Mouse (Mus musculus) kidney, adult 18-20 months (tissue): Measurements from ENCODE around the gene Zic2.

Experiments
- DNase-seq: peaks from one replicate; pipeline ENCODE4 v3.0.0; 2021

Zic2 gene

DNA sequence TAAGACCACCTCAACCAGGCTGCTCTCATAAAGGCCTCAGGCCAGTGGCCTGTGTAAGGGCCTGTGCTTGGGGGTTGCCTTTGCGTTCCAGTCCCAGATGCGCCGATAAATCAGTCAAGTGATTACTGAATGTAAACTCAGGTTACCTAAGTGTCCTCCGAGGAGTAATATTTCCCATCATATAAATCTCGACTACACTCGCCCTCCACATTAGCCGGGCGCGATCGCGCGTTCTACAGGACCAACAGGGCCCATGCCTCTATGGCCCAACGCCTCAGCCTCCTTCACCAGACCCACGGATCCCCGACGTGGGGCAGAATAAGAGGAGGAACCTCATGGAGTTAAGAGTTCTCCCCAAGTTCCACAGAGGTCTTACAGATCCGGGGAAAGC, 12.6 kb upstream of the Zic2 start:
- no peak for DNase-seq

DNA sequence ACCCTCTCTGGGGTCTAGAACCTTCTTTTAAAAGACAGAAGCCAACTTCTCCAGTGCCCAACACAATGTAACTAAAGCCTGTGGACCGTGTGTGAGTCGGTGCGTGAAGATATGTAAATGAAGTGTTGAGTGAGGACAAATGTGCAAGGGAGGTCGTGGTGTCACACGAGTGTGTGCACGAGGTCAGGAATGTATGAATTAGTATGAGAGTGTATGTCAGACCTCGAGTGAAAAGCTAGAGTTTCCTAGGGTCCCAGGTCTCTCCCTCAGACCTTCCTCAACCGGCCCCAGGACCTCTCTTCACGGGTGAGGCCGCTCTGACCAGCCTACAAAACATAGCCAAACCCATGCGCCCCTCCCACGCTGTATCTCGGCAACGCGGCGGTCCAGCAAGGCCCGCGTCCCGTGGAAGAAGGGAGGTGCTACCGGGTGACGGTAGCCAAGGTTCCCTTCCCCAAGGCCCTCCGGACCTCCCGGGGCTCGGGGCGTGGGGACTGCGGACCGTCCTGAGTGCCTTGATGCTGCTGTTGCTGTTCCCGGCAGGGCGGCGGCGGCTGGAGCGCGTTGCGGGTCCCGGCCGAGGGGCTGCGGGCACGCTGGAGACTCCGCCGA, 12.0 kb upstream of the Zic2 start:
- DNase-seq = peak; percentile 23

DNA sequence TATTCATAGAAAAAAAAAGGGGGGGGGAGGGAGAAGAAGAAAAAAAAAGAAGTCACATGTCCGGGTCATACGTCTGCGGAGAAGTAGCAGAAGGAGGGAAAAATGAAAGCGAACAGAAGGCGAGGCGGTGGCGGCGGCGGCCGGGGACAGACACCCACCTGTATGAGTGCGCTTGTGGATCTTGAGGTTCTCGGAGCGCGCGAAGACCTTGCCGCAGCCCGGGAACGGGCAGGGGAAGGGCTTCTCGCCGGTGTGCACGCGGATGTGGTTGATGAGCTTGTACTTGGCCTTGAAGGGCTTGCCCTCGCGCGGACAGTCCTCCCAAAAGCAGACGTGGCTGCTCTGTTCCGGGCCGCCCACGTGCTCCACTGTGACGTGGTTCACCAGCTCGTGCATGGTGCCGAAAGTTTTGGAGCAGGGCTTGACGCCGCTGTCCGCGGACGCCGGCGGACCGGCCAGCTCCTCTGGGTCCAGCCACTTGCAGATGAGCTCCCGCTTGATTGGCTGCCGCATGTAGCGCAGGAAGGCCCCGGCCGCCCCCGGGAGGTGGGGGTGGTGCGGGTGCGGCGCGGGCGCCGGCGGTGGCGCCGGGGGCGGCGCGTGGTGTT, 11.4 kb upstream of the Zic2 start:
- DNase-seq = peak; percentile 59

DNA sequence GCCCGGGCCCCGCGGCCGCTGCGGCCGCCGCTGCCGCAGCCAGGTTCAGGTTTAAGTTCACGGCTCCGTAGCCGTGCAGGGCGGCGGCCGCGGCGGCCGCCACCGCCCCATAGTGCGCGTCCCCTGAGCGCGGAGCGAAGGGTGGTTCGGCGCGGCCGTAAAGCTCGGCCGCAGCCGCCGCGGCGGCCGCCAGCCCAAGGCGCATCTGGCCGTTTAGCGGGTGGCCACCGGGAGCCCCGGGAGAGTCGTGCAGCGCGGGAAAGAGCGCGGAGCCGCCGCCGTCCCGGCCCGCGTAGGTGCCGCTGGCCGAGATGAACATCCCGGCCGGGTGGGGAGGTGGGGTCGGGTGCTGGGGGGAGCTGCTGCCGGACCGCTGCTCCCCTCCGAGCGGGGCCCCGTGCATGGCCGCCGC, 10.9 kb upstream of the Zic2 start:
- DNase-seq = peak; percentile 35

DNA sequence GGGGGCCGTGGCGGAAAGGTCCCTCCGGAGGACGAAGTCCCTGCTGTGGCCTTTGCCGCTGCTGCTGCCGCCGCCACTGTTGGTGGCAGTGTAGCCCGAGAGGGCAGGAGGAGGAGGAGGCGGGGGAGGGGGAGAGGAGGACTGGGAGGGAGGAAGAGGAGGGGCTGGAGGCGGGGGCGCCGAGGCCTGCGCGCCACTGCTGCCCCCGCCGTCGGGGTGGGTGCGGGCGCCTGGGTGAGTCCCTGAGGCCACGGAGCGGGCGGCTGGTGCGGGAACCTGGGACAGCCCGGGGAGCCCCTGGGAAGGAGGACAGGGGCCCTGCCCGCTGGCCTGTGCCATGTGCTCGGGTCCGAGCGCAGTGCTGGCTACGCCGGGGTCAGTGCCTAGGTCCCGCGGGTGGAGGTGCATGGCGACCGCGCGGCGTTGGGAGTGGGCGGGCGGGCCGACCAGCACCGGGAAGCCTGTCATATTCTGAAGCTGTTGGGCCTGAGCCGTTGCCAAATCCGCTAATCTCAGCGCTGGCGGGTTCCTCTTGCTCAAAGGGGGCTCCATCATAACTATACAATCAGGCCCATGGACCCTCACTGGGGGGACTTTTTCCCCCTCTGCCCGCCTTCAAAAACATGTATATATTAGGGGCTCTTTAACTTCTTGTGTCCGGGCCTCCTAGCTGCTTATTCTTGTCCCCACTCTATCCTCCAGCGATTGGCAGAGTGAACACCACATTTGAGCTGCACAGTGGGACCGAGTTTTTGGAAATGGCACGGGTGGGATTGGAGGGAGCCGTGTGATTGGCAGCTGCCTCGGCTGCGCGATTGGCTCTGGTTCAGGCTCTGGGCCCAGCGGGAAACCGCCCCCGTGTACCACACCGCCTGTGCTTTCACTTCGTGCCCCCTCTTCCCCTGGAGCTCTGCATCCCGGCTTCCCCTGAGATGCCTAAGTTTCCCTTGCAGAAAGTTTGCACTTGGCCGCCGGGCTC, 10.2 kb upstream of the Zic2 start, which contains the start of gene Zic5:
Gene Zic5, minus strand, starts transcription at position 915 of the 979 bp plus-strand sequence.
- DNase-seq = peak; percentile 23

DNA sequence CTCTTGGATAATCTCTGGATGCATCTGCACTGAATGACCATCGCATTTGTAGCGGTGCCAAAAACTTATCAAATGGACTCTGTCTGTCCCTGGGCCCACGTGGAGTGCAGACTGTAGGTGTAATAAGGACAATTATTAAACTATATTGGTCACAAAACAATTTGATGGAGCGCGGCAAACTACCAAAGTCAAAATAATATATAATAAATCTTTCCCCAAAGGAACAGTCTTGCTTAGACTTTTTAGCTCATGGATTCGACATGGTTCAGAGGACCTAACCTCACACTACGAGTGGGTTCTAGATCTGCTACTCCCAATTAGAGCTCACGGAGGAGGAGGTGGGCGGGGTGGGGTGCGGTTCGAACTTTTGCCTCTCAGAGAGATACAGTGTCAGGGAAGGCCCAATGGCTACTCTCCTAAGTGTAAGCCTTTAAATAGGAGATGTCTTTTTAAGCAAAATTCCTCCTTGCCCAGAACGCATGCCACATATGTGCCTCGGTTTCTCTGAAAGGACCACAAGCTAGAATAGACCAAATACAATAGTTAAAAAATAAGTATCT, 9.2 kb upstream of the Zic2 start:
- DNase-seq = no peak

DNA sequence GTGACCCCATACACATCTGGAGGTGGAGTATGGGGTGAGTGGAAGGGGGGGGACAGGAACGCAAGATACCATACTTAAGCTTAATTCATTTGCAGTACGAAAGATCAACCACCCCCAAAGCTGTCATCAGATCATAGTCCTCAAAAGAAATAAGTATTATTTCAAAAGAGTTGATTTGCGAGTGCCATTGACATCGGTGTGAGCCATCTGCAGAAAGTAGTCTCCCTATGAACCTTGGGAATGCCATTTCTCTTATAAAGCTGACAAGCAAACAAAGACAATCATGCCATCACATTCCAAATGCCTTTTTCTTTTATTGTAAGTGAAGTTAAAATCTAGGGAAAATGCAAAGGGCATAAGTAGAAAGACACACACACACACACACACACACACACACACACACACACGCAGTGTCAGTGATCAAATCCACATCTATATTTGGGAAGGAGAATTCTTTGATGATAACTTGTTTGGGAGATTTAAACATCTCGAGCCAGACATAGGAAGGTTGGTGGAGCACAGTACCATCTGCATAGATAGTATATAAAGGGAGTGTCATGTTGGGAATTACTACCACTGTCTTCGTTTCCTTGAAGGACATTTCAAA, 8.4 kb upstream of the Zic2 start:
- no peak for DNase-seq

DNA sequence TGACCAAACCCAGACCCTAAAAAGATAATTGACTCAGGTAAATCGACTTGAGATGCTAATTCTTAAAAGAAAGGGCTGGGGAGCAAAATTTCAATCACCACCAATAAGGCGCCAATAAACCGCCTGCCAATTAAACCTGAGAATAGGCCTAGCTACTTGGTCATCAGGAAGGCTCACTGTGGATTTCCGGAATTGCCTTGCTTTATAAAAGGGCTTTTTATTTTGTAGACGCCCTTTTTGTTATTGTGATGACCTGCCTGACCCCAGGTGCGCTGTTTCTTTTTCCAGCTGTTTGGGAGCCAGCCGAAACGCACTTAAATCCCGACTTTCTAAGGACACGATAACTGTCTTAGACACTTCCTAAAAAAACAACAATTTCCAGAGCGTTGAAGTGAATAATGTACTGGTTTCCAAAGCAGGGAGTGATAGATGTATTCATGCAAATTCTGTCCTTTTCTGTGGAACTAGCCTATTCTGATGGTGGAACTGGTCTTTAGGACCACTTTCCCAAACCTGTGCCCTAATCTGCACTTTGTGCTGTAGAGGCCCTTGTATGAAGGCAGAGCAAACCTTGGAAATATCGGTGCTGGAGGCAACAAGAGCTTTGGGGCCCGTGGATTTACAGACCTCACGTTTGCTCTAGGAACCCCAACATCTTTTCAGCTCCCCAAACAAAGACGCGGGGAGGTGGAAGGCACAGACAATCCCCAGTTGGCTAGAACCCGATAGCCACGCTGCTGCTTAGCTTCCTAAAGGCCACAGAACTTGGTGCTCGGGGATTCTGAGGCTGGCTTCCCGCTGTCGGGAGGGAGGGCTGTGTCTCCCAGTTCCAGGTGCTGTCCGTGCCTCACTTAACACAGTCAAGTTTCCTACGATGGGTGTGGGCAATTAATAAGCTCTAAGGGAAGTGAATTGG, 7.1 kb upstream of the Zic2 start:
- peak; percentile 12 for DNase-seq

DNA sequence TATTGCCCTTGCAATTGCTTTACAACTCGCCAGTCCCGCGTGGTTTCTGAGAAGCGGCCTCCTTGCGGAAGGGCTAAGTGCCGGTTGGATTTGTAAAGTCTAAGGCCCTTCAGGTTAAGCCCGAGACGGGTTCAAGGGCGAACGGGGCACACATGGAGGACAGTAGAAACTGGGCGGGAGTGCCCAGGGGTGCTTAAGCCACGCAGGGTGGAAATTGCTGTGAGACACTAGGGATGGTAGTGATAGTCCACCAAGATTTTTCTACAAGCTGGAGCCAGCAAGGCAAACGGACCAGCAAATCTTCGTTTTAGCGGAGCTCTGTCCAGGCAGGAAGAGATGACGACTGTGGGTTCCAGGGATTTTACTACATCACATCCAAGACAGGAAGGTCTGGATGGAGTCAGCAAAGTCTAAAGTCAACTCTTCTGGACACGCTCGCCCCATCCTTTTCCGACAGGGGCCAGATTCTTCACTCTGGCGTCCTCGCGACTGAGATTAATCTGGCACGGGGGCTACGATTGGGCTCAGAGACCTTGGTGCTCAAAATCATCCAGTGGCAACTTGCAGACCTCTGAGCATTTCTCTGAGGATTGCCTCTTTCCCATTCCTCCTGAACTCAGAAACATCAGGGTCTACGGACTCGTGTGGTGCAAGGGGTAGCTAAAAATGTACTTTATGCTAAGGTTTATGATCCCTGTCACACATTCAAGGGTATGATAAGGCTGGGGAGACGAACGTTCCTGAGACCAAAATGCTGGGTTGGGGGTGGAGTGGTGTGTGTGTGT, 6.1 kb upstream of the Zic2 start:
- peak; percentile 17 for DNase-seq

DNA sequence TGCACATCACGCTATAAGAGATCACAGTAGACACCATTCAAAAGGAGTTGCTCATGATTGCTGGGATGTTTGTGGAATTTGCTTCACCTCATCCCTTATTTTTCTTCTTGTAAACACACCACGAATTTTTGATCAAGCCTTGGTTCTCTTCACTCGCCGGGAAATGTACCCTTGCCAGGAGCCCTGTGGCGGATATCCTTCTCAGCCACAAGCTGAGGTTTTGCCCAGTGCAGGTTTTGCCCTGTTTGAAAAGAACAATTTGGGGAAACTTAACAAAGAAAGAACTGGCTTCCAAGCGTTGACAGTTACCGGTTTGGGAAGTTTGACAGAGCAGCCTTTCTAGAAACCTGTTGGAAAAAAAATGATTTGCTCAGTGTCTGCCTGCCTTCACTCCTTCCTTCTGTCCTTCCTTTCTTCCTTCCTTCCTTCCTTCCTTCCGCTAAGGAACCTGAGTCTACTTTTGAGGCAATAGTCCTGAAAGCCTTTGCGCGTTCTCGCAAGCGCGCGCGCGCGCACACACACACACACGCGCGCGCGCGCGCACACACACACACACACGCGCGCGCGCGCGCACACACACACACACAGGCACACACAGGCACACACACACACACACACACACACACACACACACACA, 3.7 kb upstream of the Zic2 start:
- DNase-seq = no peak

DNA sequence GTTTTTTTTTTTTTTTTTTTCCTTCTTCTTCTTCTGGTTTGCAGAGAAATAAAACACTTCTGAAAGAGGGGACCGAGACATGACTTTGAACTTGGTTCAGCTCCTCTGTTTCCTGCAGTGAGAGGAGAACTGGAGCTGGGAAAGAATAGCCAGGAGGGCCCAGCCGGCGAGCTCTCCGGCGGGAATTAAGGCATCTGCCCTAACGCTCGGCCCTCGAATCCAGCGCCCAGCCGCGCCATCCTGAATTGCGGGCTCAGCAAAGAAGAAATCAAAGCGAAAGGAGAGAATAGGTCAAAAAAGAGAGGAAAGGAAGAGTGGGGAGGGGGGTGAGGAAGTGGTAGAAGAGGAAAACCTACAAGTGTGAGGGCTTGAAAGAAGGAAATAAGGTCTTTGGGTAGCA, 3.1 kb upstream of the Zic2 start:
- peak; percentile 16 for DNase-seq

DNA sequence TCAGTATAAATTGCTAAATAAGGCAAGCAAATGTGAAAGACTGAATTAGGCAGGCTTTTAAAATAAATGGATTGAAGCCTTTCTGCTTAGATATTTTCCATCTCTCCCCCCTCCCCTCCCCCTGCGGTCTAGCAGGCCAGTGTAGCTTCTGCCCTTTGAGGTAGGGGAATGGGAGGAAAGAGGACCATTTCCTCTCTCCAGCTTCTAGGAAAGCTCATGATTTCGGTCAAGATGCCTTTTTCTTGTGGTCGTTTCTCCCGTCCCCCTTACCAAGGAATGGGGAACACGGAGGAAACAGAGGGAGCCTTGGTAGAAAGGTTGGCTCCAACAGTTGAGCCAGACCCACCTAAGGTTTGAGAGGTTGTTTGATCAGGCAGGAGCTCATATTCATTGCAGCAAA, 2.6 kb upstream of the Zic2 start:
- no peak for DNase-seq

DNA sequence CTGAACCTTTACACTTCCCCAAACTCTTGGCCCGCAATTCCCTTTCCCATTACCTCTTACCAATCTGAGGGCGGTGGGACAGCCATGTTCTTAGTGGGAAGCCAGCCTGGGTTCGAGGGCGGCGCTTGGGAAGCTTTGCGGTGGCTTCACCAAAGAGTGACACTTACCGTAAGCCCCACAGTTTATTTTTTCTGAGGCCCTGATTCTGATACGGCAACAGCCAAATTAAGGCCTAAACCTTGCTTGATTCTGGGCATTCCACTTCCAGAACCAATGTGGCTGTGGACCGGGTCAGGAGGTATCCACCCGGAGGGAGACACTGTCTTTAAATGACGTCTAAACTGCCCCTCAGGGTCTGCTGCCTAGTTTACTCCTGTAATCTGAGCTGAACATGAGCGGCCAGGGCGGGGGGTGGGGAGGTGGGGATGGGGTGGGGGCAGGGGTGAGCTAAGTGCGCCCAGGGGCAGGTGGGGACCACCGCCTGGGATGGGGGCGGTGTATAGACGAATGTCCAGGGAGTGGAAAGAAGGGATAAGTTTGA, 2.0 kb upstream of the Zic2 start:
- DNase-seq = no peak

DNA sequence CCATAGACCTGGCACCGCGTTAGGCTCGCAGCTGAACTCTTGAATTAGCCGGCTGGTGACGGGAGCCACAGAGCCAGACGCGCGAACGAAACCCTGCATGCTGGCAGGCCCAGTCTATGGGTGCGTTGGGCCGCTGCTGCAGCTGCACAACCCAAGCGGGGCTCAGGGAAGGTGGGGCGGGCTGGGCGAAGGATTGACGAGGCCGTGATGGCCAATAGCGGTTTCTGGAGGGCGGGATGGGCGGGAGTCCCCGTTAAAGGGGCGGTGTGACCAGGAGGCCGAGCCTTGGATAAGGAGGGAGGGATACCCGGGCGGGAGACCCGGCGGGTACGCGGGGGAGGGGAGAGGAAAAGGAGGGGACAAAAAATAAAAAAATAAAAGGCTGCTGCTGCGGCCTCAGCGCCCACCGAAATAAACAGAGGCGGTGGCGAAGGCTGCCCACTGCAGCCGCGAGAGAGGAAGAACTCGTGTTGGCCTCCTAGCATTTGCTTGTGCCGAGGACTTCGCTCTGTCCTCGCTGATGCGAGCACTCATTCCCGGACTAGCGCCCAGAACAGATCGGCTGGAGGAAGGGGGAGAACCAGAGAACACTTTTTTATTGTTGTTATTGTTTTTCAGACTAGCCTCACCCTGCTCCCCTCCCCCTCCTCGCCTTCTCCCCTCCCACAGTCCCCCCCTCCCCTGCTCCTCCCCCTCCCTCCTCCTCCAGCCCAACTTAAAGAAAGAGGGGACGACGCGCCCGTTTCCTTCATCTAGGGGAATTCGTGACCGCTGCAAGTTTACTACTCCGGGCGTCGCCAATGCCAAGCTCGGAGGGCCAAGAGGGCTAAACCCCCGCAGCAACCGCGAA, 969 bp upstream of the Zic2 start:
- DNase-seq = peak; percentile 36

DNA sequence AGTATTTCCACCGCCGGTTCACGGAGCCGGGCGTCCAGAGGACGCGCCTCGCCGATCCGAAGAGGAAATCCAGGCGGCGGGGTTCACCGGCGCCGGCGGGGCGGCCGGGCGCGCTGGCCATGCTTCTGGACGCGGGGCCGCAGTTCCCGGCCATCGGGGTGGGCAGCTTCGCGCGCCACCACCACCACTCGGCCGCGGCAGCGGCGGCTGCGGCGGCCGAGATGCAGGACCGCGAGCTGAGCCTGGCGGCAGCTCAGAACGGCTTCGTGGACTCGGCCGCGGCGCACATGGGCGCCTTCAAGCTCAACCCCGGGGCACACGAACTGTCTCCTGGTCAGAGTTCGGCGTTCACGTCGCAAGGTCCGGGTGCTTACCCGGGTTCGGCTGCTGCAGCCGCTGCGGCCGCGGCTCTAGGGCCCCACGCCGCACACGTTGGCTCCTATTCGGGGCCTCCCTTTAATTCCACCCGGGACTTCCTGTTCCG, 364 bp downstream of the Zic2 start:
- DNase-seq = peak; percentile 46

DNA sequence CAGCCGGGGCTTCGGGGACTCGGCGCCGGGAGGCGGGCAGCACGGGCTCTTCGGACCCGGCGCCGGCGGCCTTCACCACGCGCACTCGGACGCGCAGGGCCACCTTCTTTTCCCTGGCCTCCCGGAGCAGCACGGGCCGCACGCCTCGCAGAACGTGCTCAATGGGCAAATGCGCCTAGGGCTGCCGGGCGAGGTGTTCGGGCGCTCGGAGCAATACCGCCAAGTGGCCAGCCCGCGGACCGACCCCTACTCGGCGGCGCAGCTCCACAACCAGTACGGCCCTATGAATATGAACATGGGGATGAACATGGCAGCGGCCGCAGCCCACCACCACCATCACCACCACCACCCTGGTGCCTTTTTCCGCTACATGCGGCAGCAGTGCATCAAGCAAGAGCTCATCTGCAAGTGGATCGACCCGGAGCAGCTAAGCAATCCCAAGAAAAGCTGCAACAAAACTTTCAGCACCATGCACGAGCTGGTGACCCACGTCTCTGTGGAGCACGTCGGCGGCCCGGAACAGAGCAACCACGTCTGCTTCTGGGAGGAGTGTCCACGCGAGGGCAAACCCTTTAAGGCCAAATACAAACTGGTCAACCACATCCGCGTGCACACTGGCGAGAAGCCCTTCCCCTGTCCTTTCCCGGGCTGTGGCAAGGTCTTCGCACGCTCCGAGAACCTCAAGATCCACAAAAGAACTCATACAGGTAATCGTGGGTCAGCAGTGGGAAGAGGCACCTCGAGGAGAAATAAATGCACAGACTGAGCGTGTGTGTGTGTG, 996 bp downstream of the Zic2 start:
- DNase-seq = peak; percentile 46

DNA sequence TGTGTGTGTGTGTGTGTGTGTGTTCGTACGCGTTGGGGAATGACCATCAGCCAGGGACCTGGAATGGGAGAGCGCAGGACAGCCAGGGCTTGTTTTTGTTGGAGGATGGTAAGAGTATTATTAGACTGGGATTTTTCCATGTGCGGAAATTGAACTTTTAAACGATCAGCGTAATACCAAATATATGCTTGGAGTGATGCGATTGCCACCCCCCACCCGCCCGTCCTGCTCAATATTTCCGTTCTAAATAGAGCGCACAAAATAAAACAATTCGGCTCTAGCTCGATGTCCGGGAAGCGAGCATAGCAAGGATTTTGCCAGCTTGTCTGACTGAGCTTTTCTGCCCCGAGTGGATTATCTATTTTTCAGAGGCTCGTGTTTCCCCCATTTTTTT, 1.6 kb downstream of the Zic2 start:
- no peak for DNase-seq

DNA sequence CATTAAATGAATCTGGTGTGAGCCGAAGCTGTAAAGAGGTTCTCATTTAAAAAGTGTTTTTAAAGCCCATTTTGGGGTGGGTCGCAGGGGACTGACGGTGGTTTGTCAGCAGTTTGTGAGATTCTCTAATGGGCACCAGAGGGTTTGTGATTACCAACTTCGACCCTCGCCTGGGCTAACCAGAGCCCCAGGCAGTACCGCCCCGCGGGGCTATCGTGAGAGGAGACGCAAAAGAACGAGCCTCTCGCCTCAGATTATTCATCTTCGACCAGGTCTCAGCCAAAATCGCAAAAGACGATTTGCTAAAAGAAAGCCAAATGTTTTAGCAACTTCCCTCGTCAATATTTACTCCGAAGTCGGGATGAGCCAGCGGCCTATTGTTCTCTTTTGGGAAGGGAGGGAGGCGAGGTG, 2.0 kb downstream of the Zic2 start:
- DNase-seq = peak; percentile 19
